Mouse (Mus musculus): Measurements from ENCODE around the gene Ndnf.

The Ndnf gene

GRCm38 (mm10) chr6:65743871-65744202 is 72.4 kb downstream of the Ndnf start:
- in situ Hi-C loops (cut with MboI, MseI): no loop called here

GRCm38 (mm10) chr6:65758214-65758613 is 86.8 kb downstream of the Ndnf start:
- in situ Hi-C loops (cut with MboI, MseI): no loop called here

- in situ Hi-C loops (cut with MboI, MseI): no loop called here
Measured at GRCm38 (mm10) chr6:65759174-65759573, 87.8 kb downstream of the Ndnf start.

DNA sequence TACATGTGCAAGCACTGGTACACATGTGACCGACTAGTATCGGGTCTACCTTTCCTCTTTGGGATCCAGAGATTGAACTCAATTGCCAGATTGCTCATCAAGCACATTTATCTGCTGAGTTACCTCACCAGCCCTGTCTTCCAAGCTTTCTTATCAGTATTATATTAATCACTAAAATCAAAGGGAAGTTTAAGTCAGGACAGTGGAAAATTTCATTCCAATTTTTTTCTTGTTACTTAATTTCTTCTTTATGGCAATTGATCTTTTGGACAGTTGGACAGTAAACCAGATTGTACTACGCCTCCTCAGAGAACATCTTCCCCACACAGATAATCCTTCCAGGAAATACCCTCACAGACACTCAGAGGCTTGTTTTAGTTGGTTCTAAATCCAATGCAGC is 88.7 kb downstream of the Ndnf start:
- in situ Hi-C loops (cut with MboI, MseI): no loop called here

Measured in T-helper 2 cell (primary cell).